Mouse (Mus musculus): Measurements from ENCODE around the gene Pelp1. TPM values are rescaled to one million over a fixed set of nuclear protein-coding genes. Genes with fewer than 3 reads are reported as not detected.

Gene Pelp1
- 6.3 and 7.7 TPM in 2 replicates for polyA plus RNA-seq (2012; rRNA removed)

DNA sequence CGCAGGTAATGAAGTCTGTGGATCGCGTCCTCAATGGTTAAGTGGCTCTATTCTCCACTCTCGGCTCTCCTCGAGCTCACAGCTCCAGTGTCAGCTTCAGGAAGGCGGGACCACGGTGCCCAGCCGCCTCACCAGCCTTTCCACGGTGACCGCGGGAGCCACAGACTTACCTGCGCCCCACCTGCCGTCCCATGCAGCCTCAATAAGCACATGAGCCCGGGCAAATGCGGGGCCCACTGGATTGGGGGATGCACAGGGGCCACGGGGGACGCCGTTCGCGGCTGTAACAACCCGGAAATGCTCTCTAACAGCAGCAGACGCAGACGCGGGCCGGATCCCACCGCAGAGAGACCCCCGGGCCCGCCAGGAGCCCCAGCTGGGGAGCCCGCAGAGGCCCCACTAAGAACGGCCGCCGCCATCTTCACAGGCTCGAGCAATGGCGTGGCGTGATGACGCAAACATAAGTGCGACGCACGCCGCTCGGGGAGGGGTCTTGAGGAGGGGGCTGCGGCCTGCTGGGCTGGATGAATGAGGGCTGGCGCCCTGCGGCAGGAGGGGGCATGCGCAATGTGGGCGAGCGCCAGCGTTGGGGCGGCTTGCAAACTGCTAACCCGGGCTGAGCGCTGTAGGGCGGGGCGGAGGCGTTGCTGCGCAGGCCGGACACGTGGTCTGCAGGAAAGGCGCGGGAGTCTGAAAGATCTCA is at the start of gene Pelp1:
TSS of gene Pelp1 (minus strand) at position 438 of the 703 bp plus-strand sequence.

DNA sequence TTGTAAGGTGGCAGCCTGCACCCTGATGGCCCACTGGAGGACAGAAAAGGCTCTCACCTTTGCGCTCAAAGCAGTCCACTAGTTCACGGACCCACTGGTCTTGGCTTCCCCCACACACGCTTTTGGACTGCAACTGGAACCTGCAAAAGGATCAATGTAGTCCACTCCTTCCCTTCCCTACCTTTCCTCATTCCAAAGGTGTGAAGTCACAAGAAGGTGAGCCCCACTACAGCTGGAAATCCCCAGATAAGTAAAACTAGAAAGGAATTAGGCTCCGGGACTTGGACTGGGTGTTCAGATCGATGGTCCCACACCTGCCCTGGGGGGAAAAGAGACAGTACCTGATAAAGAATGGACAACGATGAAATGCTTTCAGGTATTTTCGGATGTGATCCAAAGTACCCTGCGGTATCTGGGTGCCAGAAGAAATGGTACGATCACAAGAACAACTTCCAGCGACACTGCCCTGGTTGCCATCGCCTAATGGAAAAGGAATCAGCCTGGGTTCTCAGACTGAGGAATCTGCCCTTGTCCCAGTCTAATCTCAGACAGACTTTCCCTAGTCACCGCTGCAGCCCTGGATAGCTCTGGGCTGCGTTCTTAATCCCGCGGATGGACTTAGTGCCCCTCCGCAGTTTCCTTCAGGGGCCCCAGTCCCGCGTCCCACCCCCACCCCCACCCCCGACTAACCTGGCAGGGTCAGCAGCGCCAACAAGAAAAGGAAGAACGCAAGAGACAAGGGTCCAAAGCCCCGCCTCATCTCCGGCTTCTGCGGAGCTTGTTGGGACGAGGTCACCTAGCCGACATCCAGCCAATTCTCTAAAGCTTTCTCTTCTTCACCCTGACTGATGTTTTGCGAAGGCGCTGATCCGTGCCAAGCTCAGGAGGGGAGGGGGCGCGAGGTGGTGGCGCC is 49.1 kb upstream of the Pelp1 start, which contains the start of gene Zmynd15:
TSS of gene Zmynd15 (plus strand) at position 746 of the 913 bp plus-strand sequence.

DNA sequence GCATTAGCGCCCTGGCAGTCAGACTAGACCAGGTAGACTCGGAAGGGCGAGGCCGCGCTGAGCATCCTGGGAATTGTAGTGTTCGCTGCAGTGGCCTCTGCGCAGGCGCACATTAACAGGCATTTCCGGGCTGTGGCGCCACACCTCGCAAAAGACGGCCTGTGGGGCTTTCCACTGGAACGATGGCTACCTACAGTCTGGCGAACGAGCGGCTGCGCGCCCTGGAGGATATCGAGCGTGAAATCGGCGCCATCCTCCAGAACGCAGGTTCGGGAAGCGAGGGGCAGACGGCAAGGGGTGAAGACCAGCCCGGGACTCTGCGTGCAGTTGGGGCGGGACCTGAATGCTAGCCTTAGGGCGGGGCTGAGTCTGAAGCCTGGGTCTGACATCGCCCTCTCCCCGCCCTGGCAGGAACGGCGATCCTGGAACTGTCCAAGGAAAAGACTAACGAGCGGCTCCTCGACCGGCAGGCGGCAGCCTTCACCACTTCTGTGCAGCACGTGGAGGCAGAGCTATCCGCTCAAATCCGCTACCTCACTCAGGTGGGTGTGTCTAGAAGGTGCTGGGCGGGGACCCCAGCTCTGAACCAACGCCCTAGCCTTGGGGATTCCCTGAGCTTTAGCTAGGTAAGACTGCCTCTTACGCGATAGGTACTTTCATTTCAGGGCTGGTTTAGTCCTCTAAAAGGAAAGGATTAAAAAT is 42.1 kb upstream of the Pelp1 start, which contains the start of gene Med11:
TSS of gene Med11 (plus strand) at position 123 of the 702 bp plus-strand sequence.

GRCm38 (mm10) chr11:70432048-70432894 is 22.4 kb upstream of the Pelp1 start, which contains the start of gene Arrb2:
TSS of gene Arrb2 (plus strand) at chr11:70432635.

GRCm38 (mm10) chr11:70351868-70352267 is 58.0 kb downstream of the Pelp1 start, which contains the start of gene Alox15:
TSS of gene Alox15 (minus strand) at chr11:70352031.

Other genes with a start within 250 kb of the Pelp1 start
- 3.3 and 3.6 TPM in 2 replicates for gene Slc16a11, start 197.3 kb downstream of the Pelp1 start, polyA plus RNA-seq (2012; rRNA removed)
- gene Slc16a13, start 189.0 kb downstream of the Pelp1 start, polyA plus RNA-seq (2012; rRNA removed) = 1.1 and 1.7 TPM in 2 replicates
- gene Bcl6b, start 180.2 kb downstream of the Pelp1 start, polyA plus RNA-seq (2012; rRNA removed) = 1.3 and 1.6 TPM in 2 replicates
- gene 0610010K14Rik, start 172.1 kb downstream of the Pelp1 start, polyA plus RNA-seq (2012; rRNA removed) = 38.7 and 43.7 TPM in 2 replicates
- gene Gm21988, start 170.2 kb downstream of the Pelp1 start, polyA plus RNA-seq (2012; rRNA removed) = 4.0 and 4.5 TPM in 2 replicates
- 52.5 and 55.2 TPM in 2 replicates for gene Rnasek, start 170.2 kb downstream of the Pelp1 start, polyA plus RNA-seq (2012; rRNA removed)
- 9.4 and 10.6 TPM in 2 replicates for gene Alox12, start 154.7 kb downstream of the Pelp1 start, polyA plus RNA-seq (2012; rRNA removed)
- 0.07 and 0.15 TPM in 2 replicates for gene Alox12e, start 87.4 kb downstream of the Pelp1 start, polyA plus RNA-seq (2012; rRNA removed)
- 2.7 and 4.3 TPM in 2 replicates for gene Alox15, start 58.0 kb downstream of the Pelp1 start, polyA plus RNA-seq (2012; rRNA removed)
- 38.7 and 50.6 TPM in 2 replicates for gene Arrb2, start 22.6 kb upstream of the Pelp1 start, polyA plus RNA-seq (2012; rRNA removed)
- gene Med11, start 41.9 kb upstream of the Pelp1 start, polyA plus RNA-seq (2012; rRNA removed) = 13.6 and 15.2 TPM in 2 replicates
- 0.85 and 0.97 TPM in 2 replicates for gene Zmynd15, start 49.4 kb upstream of the Pelp1 start, polyA plus RNA-seq (2012; rRNA removed)
- gene Cxcl16, start 50.0 kb upstream of the Pelp1 start, polyA plus RNA-seq (2012; rRNA removed) = 6.0 and 7.3 TPM in 2 replicates
- 0.95 and 1.3 TPM in 2 replicates for gene Tm4sf5, start 95.2 kb upstream of the Pelp1 start, polyA plus RNA-seq (2012; rRNA removed)
- gene Vmo1, start 104.6 kb upstream of the Pelp1 start, polyA plus RNA-seq (2012; rRNA removed) = 0.49 and 0.77 TPM in 2 replicates
- gene Gltpd2, start 109.2 kb upstream of the Pelp1 start, polyA plus RNA-seq (2012; rRNA removed) = 20.0 TPM in 2 replicates
- gene Psmb6, start 115.3 kb upstream of the Pelp1 start, polyA plus RNA-seq (2012; rRNA removed) = 144 and 153 TPM in 2 replicates
- gene Gm40193, start 122.9 kb upstream of the Pelp1 start, polyA plus RNA-seq (2012; rRNA removed) = not detected in 2 replicates
- gene Pld2, start 130.0 kb upstream of the Pelp1 start, polyA plus RNA-seq (2012; rRNA removed) = 4.7 and 5.0 TPM in 2 replicates
- 16.6 and 23.7 TPM in 2 replicates for gene Mink1, start 152.8 kb upstream of the Pelp1 start, polyA plus RNA-seq (2012; rRNA removed)
- not detected in 2 replicates for gene 4930544D05Rik, start 205.8 kb upstream of the Pelp1 start, polyA plus RNA-seq (2012; rRNA removed)
- 0.08 and 0.17 TPM in 2 replicates for gene Chrne, start 209.2 kb upstream of the Pelp1 start, polyA plus RNA-seq (2012; rRNA removed)
- 2.2 and 2.8 TPM in 2 replicates for gene Gp1ba, start 229.1 kb upstream of the Pelp1 start, polyA plus RNA-seq (2012; rRNA removed)
- 50.1 and 53.4 TPM in 2 replicates for gene Rnf167, start 237.2 kb upstream of the Pelp1 start, polyA plus RNA-seq (2012; rRNA removed)
- 72.3 and 79.7 TPM in 2 replicates for gene Slc25a11, start 237.4 kb upstream of the Pelp1 start, polyA plus RNA-seq (2012; rRNA removed)
- 372 and 387 TPM in 2 replicates for gene Pfn1, start 244.6 kb upstream of the Pelp1 start, polyA plus RNA-seq (2012; rRNA removed)
- 4.5 and 4.8 TPM in 2 replicates for gene Eno3, start 247.2 kb upstream of the Pelp1 start, polyA plus RNA-seq (2012; rRNA removed)